16 mouse cellular contexts compared by ENCODE assay signal in genomic region chr12:117151611-117152010, GRCm38 (mm10).
DNase-seq lines count a peak whose midpoint lies in the region; ATAC-seq and TF ChIP-seq lines count a peak whose summit lies in the region.
"Had no signal": no experiment of that assay in that cellular context is flagged by ENCODE, and none has a peak within 500 bp of the region (broad histone marks: within the 10 kb centered on the region; RNA-seq: fewer than 3 reads in every experiment).

No protein-coding gene starts in this region.

- DNase-seq in layer of hippocampus, adult 2 months (ENCODE audit: low spot score in 2 of 2), result no peak
- no peak for DNase-seq in layer of hippocampus, adult 11-12 months (ENCODE audit: low spot score)
- no peak for DNase-seq in forebrain, embryonic 14.5 days (ENCODE audit: low spot score)
- DNase-seq in adrenal gland, adult 2 months, result no peak
- DNase-seq in thymus, postnatal 36 days, result no peak
- no peak for DNase-seq in thymus, postnatal 25 days
- DNase-seq: adrenal gland, adult 8-10 months; B cell, adult 2 months; cerebellum, adult 11-12 months; gastrocnemius, postnatal 14 days; heart, postnatal 10 days; kidney, adult 2 months; thymus, adult 18-20 months had no signal

- peak overlapping the region; percentile 74 for H3K27ac ChIP-seq in layer of hippocampus, adult 2 months
- peak overlapping the region; percentile 96 for H3K27ac ChIP-seq in forebrain, embryonic 14.5 days (ENCODE audit: low read depth, low read length)
- no peak overlapping the region for H3K27ac ChIP-seq in limb, embryonic 13.5 days
- H3K27ac ChIP-seq in neural tube, embryonic 15.5 days (replicated peaks), result no peak overlapping the region
- H3K27ac ChIP-seq: liver, embryonic 15.5 days had no signal

- ATAC-seq in forebrain, embryonic 14.5 days, result 0 out of 2 replicates have a peak, but pooled peaks have one; percentile 16
- no peak for ATAC-seq in limb, embryonic 13.5 days (ENCODE audit: low FRiP score, low read depth)
- ATAC-seq in neural tube, embryonic 15.5 days (ENCODE audit: low FRiP score), result no peak

- WGBS in forebrain, embryonic 14.5 days, result 5% methylated on average over 7 of the region's 7 CpGs
- WGBS in limb, embryonic 13.5 days, result 5% methylated on average over 7 of the region's 7 CpGs
- WGBS in neural tube, embryonic 15.5 days, result 19% methylated on average over 7 of the region's 7 CpGs

- H3K36me3 ChIP-seq in forebrain, embryonic 14.5 days (ENCODE audit: control insufficient read depth, insufficient read depth, low read length), result no peaks in the 10 kb centered on the region
- no peaks in the 10 kb centered on the region for H3K36me3 ChIP-seq in limb, embryonic 13.5 days
- no peaks in the 10 kb centered on the region for H3K36me3 ChIP-seq in neural tube, embryonic 15.5 days
- H3K36me3 ChIP-seq: liver, embryonic 15.5 days had no signal

- H3K4me2 ChIP-seq in forebrain, embryonic 14.5 days (ENCODE audit: low read length), result peak overlapping the region; percentile 59
- H3K4me2 ChIP-seq in limb, embryonic 13.5 days (replicated peaks), result peak overlapping the region; percentile 53
- peak overlapping the region; percentile 40 for H3K4me2 ChIP-seq in neural tube, embryonic 15.5 days
- H3K4me2 ChIP-seq: liver, embryonic 15.5 days had no signal

- peak overlapping the region; percentile 84 for H3K9ac ChIP-seq in forebrain, embryonic 14.5 days (ENCODE audit: low read length)
- no peak overlapping the region for H3K9ac ChIP-seq in limb, embryonic 13.5 days
- no peak overlapping the region for H3K9ac ChIP-seq in neural tube, embryonic 15.5 days (replicated peaks)
- H3K9ac ChIP-seq: liver, embryonic 15.5 days had no signal

- no peaks in the 10 kb centered on the region for H3K9me3 ChIP-seq in forebrain, embryonic 14.5 days (replicated peaks; ENCODE audit: control insufficient read depth, low read length)
- H3K9me3 ChIP-seq in limb, embryonic 13.5 days, result no peaks in the 10 kb centered on the region
- H3K9me3 ChIP-seq in neural tube, embryonic 15.5 days (replicated peaks), result no peaks in the 10 kb centered on the region
- H3K9me3 ChIP-seq: liver, embryonic 15.5 days had no signal

- TF ChIP-seq CTCF in layer of hippocampus, adult 2 months (conservative IDR thresholded peaks at IDR 0.05), result no peak

- peaks cover 59% of the 10 kb centered on the region for H3K27me3 ChIP-seq in forebrain, embryonic 14.5 days (replicated peaks; ENCODE audit: control insufficient read depth, insufficient read depth, low read length)
- H3K27me3 ChIP-seq in limb, embryonic 13.5 days, result peaks cover 83% of the 10 kb centered on the region
- peaks cover 58% of the 10 kb centered on the region for H3K27me3 ChIP-seq in neural tube, embryonic 15.5 days (replicated peaks)

- peaks cover 24% of the 10 kb centered on the region for H3K4me1 ChIP-seq in forebrain, embryonic 14.5 days (ENCODE audit: control insufficient read depth, insufficient read depth, low read length)
- H3K4me1 ChIP-seq in limb, embryonic 13.5 days, result peaks cover 46% of the 10 kb centered on the region
- peaks cover 58% of the 10 kb centered on the region for H3K4me1 ChIP-seq in neural tube, embryonic 15.5 days
- H3K4me1 ChIP-seq: liver, embryonic 15.5 days had no signal

- peak overlapping the region; percentile 41 for H3K4me3 ChIP-seq in layer of hippocampus, adult 2 months
- H3K4me3 ChIP-seq in forebrain, embryonic 14.5 days (ENCODE audit: low read depth, low read length), result peak overlapping the region; percentile 29
- H3K4me3 ChIP-seq in limb, embryonic 13.5 days, result peak overlapping the region; percentile 26; the same call in 1 of the 2 replicates
- no peak overlapping the region for H3K4me3 ChIP-seq in neural tube, embryonic 15.5 days (replicated peaks)
- H3K4me3 ChIP-seq: liver, embryonic 15.5 days had no signal

Comparison
In these comparisons a context has a peak if more than half of its experiments do, and no peak if none do; other contexts are left out.
1. H3K27ac ChIP-seq: peak in layer of hippocampus, adult 2 months (single experiment) and forebrain, embryonic 14.5 days (single experiment); none in limb, embryonic 13.5 days (single experiment) and neural tube, embryonic 15.5 days (single experiment).
2. Peak in every context shown above with its lines, with median percentiles within 50 percentile points of each other: H3K4me2 ChIP-seq.